Mouse (Mus musculus): ENCODE data around the gene Ypel3.
"Not testable (repeated sequence)": the region's sequence is repeated elsewhere in the genome, so short reads cannot be mapped to it uniquely, and the experiment has no call there.

Gene Ypel3

GRCm38 (mm10) chr7:126766201-126766600, 10.6 kb upstream of the Ypel3 start, which contains the start of gene Gdpd3:
TSS of gene Gdpd3 (plus strand) at chr7:126766334.
- DNase-seq (ENCODE audit: low spot score in 2 of 2), result no peak

GRCm38 (mm10) chr7:126767001-126767400, 9.8 kb upstream of the Ypel3 start:
- no peak for DNase-seq (ENCODE audit: low spot score in 2 of 2)

- no peak for DNase-seq (ENCODE audit: low spot score in 2 of 2)
Observed at GRCm38 (mm10) chr7:126770784-126771183, 6.0 kb upstream of the Ypel3 start.

- DNase-seq (ENCODE audit: low spot score in 2 of 2), result no peak
Observed at GRCm38 (mm10) chr7:126773351-126773750, 3.4 kb upstream of the Ypel3 start.

- DNase-seq (ENCODE audit: low spot score in 2 of 2), result no peak
Observed at GRCm38 (mm10) chr7:126774463-126774862, 2.3 kb upstream of the Ypel3 start.

GRCm38 (mm10) chr7:126775185-126775977, 1.4 kb upstream of the Ypel3 start:
- DNase-seq (ENCODE audit: low spot score in 2 of 2), result no peak

- DNase-seq (ENCODE audit: low spot score in 2 of 2), result no peak
Observed at GRCm38 (mm10) chr7:126775978-126776234, 849 bp upstream of the Ypel3 start.

GRCm38 (mm10) chr7:126777476-126777875, 721 bp downstream of the Ypel3 start:
- DNase-seq (ENCODE audit: low spot score in 2 of 2), result no peak

GRCm38 (mm10) chr7:126778147-126778546, 1.4 kb downstream of the Ypel3 start:
- DNase-seq (ENCODE audit: low spot score in 2 of 2), result no peak

- not testable (repeated sequence) for DNase-seq (ENCODE audit: low spot score in 2 of 2)
Observed at GRCm38 (mm10) chr7:126779101-126779500, 2.3 kb downstream of the Ypel3 start.

GRCm38 (mm10) chr7:126779983-126780970, 3.5 kb downstream of the Ypel3 start:
- peak; percentile 82 to 86 for DNase-seq (ENCODE audit: low spot score in 2 of 2)

GRCm38 (mm10) chr7:126780971-126781635, 4.3 kb downstream of the Ypel3 start, which contains the start of gene Tbx6:
TSS of gene Tbx6 (plus strand) at chr7:126781483.
- peak in 1 of 2 experiments; percentile 27 for DNase-seq (ENCODE audit: low spot score in 2 of 2)

GRCm38 (mm10) chr7:126781661-126782370, 5.1 kb downstream of the Ypel3 start:
- no peak for DNase-seq (ENCODE audit: low spot score in 2 of 2)

GRCm38 (mm10) chr7:126782693-126783092, 5.9 kb downstream of the Ypel3 start:
- no peak for DNase-seq (ENCODE audit: low spot score in 2 of 2)

GRCm38 (mm10) chr7:126784469-126784868, 7.7 kb downstream of the Ypel3 start:
- no peak for DNase-seq (ENCODE audit: low spot score in 2 of 2)

- no peak for DNase-seq (ENCODE audit: low spot score in 2 of 2)
Observed at GRCm38 (mm10) chr7:126785056-126785455, 8.3 kb downstream of the Ypel3 start.

GRCm38 (mm10) chr7:126786142-126786541, 9.4 kb downstream of the Ypel3 start:
- no peak for DNase-seq (ENCODE audit: low spot score in 2 of 2)

GRCm38 (mm10) chr7:126789141-126789540, 12.4 kb downstream of the Ypel3 start:
- no peak for DNase-seq (ENCODE audit: low spot score in 2 of 2)

GRCm38 (mm10) chr7:126791851-126792720, 15.3 kb downstream of the Ypel3 start, which contains the start of gene Ppp4c:
TSS of gene Ppp4c (minus strand) at chr7:126792496.
- DNase-seq (ENCODE audit: low spot score in 2 of 2), result peak; percentile 92 to 97

GRCm38 (mm10) chr7:126792721-126793443, 16.1 kb downstream of the Ypel3 start:
- no peak for DNase-seq (ENCODE audit: low spot score in 2 of 2)

Measured in frontal cortex, postnatal 10 days (tissue).